Mouse (Mus musculus) cortical plate, adult 2 months (tissue): ENCODE measurements at regions not wholly inside any gene's neighbourhood (a gene's known extent, or its start where the extent isn't known, plus 50 kb on each side); places are given as distances from the start of the nearest gene placed in this dataset.

ENCODE experiments used
- CTCF ChIP-seq: fragments of 200-500 bp; IDR thresholded peaks from 2 replicates; pipeline ENCODE4 v1.5.1; 2011; ENCODE audit warnings: mild to moderate bottlenecking, control low read depth, low read length; ENCODE audit not compliant: insufficient read depth; ENCODE audit errors: extremely low read depth
- POLR2A ChIP-seq: fragments of 200-500 bp; IDR thresholded peaks from 2 replicates; pipeline ENCODE4 v1.6.1; 2011; ENCODE audit warnings: mild to moderate bottlenecking, low read length, control low read depth; ENCODE audit not compliant: insufficient read depth; ENCODE audit errors: extremely low read depth

DNA sequence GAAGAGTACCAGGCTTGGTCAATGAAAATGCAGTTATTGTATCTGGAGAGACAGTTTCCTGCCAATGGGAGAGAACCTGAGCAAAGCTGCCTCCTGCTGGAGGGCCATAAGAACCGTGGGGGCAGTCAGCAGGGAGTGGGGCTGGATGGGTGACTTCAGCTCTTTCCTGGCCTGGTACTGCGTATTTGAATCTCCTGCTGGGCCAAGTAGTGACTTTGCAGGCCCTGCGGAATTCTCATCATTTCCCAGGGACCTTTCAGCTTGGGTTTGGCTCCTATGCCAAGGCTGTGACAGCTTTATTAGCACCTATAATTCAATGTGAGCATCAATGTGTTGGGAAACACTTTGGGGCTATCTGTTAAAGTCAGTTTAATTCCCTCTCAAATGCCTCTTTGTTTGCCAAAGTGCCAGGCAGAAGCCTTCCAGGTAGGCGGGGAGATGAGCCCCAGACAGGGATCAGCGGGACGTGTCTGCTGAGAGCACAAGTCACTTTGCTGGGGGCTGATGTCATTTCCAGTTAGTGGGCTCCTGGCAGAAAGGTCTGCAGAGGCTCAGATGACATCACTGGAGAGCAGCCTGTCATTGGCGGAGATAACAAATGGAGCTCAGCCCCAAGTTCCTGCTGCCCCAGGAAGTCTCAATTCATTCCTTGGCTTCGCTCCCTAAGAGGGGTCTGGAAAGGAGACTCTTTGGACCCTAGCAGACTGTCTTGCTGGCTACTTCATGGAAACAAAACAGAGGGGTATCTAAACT is 630.5 kb downstream of the Insc start:
- TF ChIP-seq CTCF (no peak), POLR2A (no peak)
